Mouse (Mus musculus) forebrain, postnatal 0 days (tissue): ENCODE results near the gene Ceacam20. TPM values are rescaled to one million over a fixed set of nuclear protein-coding genes. Genes with fewer than 3 reads are reported as not detected.
A peak's percentile ranks its signal among the peaks of the same experiment; 100 is the strongest.

Experiments
- ATAC-seq: fragments of 200-750 bp; cut with Nextera tagmentation; 2 replicates; pipeline ENCODE4 v1.8.0; 2017; ENCODE audit warnings: mild to moderate bottlenecking, moderate library complexity
- DNase-seq: peaks from one replicate; pipeline ENCODE4 v3.0.0-alpha.2; 2015
- H3K27ac ChIP-seq: fragments of 300-500 bp; sonication (generic); 2 replicates; pipeline ENCODE4 v1.5.1; 2014; ENCODE audit warnings: low read depth, mild to moderate bottlenecking, antibody characterized with exemption, low read length, moderate library complexity, mixed read lengths
- H3K27me3 ChIP-seq: fragments of 300-500 bp; sonication (generic); 2 replicates; pipeline ENCODE4 v1.6.1; 2014; ENCODE audit warnings: mild to moderate bottlenecking, low read length, mixed read lengths; ENCODE audit not compliant: insufficient read depth
- H3K36me3 ChIP-seq: fragments of 300-500 bp; sonication (generic); 2 replicates; pipeline ENCODE4 v1.6.1; 2014; ENCODE audit warnings: mild to moderate bottlenecking, moderate library complexity; ENCODE audit not compliant: insufficient read depth
- H3K4me1 ChIP-seq: fragments of 300-500 bp; sonication (generic); 2 replicates; pipeline ENCODE4 v1.6.1; 2014; ENCODE audit warnings: antibody characterized with exemption; ENCODE audit not compliant: insufficient read depth
- H3K4me2 ChIP-seq: fragments of 300-500 bp; sonication (generic); 2 replicates; pipeline ENCODE4 v1.6.1; 2014; ENCODE audit warnings: low read depth, mild to moderate bottlenecking, moderate library complexity
- H3K4me3 ChIP-seq: fragments of 300-500 bp; sonication (generic); 2 replicates; pipeline ENCODE4 v1.5.1; 2014; ENCODE audit warnings: low read depth, low read length, mixed read lengths
- H3K9ac ChIP-seq: fragments of 300-500 bp; sonication (generic); 2 replicates; pipeline ENCODE4 v1.6.1; 2014; ENCODE audit warnings: mild to moderate bottlenecking
- H3K9me3 ChIP-seq: fragments of 300-500 bp; sonication (generic); 2 replicates; pipeline ENCODE4 v1.6.1; 2016; ENCODE audit warnings: low read length
- CTCF ChIP-seq: sonication (generic); IDR thresholded peaks from 2 replicates; pipeline ENCODE4 v1.5.1; 2016; ENCODE audit warnings: antibody characterized with exemption, control low read depth, low read depth
- WGBS: fragments of 180-500 bp; shearing (Covaris S2); extraction: QIAGEN DNeasy Blood & Tissue Kit; methylation state at CpG from one replicate; pipeline ENCODE4 v1.1.7; 2014; 5-methylcytosine and 5-hydroxymethylcytosine counted together
- polyA plus RNA-seq: library from polyadenylated mRNA; unstranded; fragments of >200 nt; fragmentation: Nextera tagmentation; extraction: Ambion mirVana; gene quantifications from 2 replicates; pipeline ENCODE4 v1.2.1, GENCODE M21; 2015
- total RNA-seq: library from RNA; depleted of rRNA; stranded (reverse); fragments of >200 nt; gene quantifications from 2 replicates; pipeline ENCODE4 v1.2.3, GENCODE M21; 2014; rRNA removed

Gene Ceacam20
- not detected in 2 replicates for total RNA-seq
- not detected in 2 replicates for polyA plus RNA-seq

DNA sequence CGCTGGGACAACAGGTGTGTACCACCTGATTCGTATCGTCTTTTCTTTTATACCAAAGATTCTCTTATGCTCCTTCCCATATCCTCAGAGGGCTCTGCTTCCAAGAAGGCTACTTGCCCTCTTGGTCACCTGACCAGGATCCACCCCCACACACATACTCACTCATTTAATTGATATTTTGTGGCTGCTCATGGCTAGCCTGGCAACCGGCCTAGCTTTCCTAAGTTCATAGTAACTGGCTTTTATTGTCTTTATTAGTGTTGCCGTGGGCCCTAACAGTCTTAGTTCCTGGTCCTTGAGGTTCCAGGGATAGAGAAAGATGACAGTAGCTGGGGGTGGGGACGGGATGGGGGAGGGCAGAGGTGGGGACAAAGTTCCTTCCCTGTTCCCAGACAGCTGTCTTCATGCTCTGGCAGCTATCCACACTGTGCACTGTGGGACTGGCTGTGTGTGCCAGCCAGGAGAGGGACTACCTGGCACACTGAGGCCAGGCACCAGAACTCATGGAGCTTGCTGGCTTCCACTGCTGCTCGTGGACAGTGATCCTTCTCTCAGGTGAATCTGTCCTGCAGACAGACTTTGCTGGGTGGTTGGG, at the start of gene Ceacam20:
Gene Ceacam20, plus strand, starts transcription at position 428 of the 595 bp plus-strand sequence.
- no peak for ATAC-seq
- H3K4me1 ChIP-seq: no peaks in the 10 kb centered on the region
- no peak within 1 kb of the TSS for H3K9ac ChIP-seq
- H3K27me3 ChIP-seq: no peaks in the 10 kb centered on the region
- no peak within 1 kb of the TSS for H3K27ac ChIP-seq
- H3K4me3 ChIP-seq: no peak within 1 kb of the TSS
- 77% methylated on average over 7 of the region's 7 CpGs for WGBS
- no peaks in the 10 kb centered on the region; the same call in 1 of the 2 replicates for H3K9me3 ChIP-seq
- no peak for TF ChIP-seq CTCF
- DNase-seq: no peak
- H3K4me2 ChIP-seq: no peak within 1 kb of the TSS
- no peaks in the 10 kb centered on the region for H3K36me3 ChIP-seq

DNA sequence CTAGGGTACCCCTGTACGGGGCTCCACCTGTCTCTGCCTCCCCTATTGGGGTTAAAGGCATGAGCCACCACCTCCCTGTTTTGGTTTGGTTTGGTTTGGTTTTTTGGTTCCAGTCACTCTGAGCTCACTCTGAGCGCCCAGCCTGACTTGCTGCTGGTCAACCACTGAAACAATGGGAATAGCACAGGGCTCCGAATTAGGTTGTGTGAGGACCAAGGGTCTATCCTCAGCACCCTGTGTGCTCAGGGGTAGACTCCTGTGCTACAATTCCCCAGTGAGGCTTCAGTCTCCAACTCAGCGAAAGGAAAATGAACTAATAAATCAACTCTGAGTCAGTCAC, 45.1 kb upstream of the Ceacam20 start:
- Histone ChIP-seq H3K9ac (peak overlapping the region; percentile 88; the same call in 1 of the 2 replicates), H3K4me1 (no peaks in the 10 kb centered on the region), H3K4me3 (peak overlapping the region; percentile 80), H3K27ac (peak overlapping the region; percentile 94; the same call in 1 of the 2 replicates), H3K27me3 (no peaks in the 10 kb centered on the region), H3K36me3 (peaks cover 6% of the 10 kb centered on the region; the same call in 1 of the 2 replicates), H3K9me3 (no peaks in the 10 kb centered on the region), H3K4me2 (peak overlapping the region; percentile 65)
- 31% methylated on average over 4 of the region's 4 CpGs for WGBS
- no peak for TF ChIP-seq CTCF
- DNase-seq (no peak), ATAC-seq (peak; percentile 14; the same call in 1 of the 2 replicates)

DNA sequence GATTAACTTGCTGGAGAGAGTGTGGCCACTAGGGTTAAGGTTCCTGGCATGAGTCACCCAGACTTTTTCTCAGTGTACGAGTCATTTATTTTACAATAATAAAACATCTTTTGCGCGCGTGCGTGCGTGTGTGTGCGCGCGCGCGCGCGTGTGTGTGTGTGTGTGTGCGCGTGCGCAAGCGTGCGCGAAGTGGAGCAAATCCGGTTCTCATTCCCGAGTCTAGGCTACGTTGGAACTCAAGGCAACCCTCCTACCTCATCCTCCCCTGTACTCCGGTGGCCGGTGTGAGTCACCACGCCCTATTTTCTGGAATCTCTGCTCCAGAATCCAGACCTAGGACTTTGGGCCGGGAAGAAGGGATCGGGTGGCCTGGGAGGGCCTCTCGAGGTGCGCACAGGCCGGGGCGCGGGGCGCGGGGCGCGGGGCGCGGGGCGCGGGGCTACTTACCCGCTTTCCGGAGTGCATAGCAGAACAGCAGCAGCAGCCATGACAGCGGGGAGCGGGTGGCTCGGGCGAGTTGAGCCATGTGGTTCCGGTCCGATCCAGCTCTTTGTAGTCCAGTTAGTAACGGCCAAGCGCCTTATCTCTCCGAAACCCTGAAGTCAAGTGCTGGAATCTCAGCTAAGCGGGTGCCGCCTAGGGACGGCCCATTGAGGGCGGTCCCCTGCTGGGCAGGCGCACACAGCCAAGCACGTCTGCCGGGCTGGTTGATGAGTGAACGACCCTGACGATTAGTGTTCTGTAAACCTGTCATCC, 44.5 kb upstream of the Ceacam20 start, which contains the start of gene Pvr:
Gene Pvr, minus strand, starts transcription at position 655 of the 756 bp plus-strand sequence.
- Histone ChIP-seq H3K36me3 (peaks cover 6% of the 10 kb centered on the region; the same call in 1 of the 2 replicates), H3K27ac (peak within 1 kb of the TSS; percentile 94), H3K4me2 (peak within 1 kb of the TSS; percentile 65), H3K9me3 (no peaks in the 10 kb centered on the region), H3K27me3 (no peaks in the 10 kb centered on the region), H3K4me3 (peak within 1 kb of the TSS; percentile 80), H3K9ac (peak within 1 kb of the TSS; percentile 88), H3K4me1 (no peaks in the 10 kb centered on the region)
- ATAC-seq: peak; percentile 91
- 1% methylated on average over 57 of the region's 60 CpGs for WGBS
- peak; percentile 88 for DNase-seq
- peak; percentile 45 for TF ChIP-seq CTCF

DNA sequence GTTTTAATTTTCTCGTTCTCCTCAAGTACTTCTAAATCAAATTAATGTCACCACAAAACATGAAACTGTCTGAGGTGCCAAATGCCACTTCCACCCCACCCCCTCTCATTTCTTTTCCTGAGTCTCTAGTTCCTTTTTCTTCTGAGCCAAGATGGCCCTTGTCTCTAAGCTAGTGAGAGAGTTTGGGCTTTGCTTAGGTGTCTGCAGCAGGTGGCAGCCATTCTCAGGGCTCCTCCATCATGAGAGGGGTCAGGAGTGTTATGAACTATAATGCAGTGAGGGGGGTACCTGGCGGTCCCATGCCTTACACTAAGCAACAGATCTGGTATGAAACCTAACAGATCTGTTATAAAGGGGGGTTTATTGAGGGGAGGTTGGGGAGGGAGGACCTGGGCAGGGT, 41.9 kb upstream of the Ceacam20 start:
- H3K9me3 ChIP-seq: no peaks in the 10 kb centered on the region
- DNase-seq (no peak), ATAC-seq (no peak)
- no peak overlapping the region for H3K27ac ChIP-seq
- WGBS: 35% methylated on average over 2 of the region's 2 CpGs
- H3K4me2 ChIP-seq: no peak overlapping the region
- H3K9ac ChIP-seq: no peak overlapping the region
- H3K4me3 ChIP-seq: no peak overlapping the region
- H3K4me1 ChIP-seq: no peaks in the 10 kb centered on the region
- TF ChIP-seq CTCF: no peak
- no peaks in the 10 kb centered on the region for H3K27me3 ChIP-seq
- peaks cover 2% of the 10 kb centered on the region; the same call in 1 of the 2 replicates for H3K36me3 ChIP-seq

DNA sequence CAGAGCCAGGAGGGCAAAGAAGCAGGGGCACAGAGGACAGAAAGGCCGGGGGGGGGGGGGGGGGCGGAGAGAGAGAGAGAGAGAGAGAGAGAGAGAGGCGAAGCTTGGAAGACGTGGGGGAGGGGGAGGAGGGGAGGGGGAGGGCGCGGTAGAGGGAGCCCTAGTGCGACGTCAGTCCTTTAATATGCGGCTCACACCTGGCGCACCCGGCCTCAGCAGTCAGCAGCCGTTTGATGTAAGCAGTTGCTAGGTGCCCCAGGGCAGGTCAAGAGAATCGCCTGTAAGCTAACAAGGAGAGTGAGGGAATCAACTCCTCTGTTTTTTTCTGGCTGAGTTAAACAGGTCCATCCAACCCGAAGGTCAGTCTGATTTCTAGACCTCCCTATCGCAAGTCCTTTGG, 41.4 kb upstream of the Ceacam20 start:
- H3K36me3 ChIP-seq: no peaks in the 10 kb centered on the region
- ATAC-seq (no peak), DNase-seq (no peak)
- no peaks in the 10 kb centered on the region for H3K9me3 ChIP-seq
- H3K4me3 ChIP-seq: no peak overlapping the region
- no peaks in the 10 kb centered on the region for H3K27me3 ChIP-seq
- no peak overlapping the region for H3K4me2 ChIP-seq
- H3K9ac ChIP-seq: no peak overlapping the region
- 9% methylated on average over 13 of the region's 15 CpGs for WGBS
- no peak for TF ChIP-seq CTCF
- no peak overlapping the region for H3K27ac ChIP-seq
- H3K4me1 ChIP-seq: no peaks in the 10 kb centered on the region

DNA sequence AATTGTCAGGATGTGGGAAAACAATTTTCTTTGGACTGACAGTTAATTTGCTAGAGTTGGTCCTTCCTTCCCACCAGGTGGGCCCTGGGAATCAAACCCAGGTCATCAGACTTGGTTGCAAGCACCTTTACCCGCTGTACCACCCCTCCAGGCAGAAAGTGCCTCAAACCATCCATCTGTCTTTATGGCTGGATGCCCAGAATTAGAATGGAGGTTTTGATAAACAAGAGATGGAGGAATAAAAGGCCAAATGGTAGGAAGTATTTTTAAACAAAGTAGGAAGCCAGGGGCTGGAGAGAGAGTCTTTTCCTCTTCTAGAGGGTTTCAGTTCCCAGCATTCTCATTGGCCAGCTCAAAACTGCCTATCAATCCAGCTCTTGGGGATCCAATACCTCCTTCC, 39.8 kb upstream of the Ceacam20 start:
- no peaks in the 10 kb centered on the region for H3K9me3 ChIP-seq
- no peak overlapping the region for H3K27ac ChIP-seq
- H3K4me3 ChIP-seq: no peak overlapping the region
- no peak overlapping the region for H3K4me2 ChIP-seq
- H3K4me1 ChIP-seq: no peaks in the 10 kb centered on the region
- H3K27me3 ChIP-seq: no peaks in the 10 kb centered on the region
- no peak for TF ChIP-seq CTCF
- H3K36me3 ChIP-seq: no peaks in the 10 kb centered on the region
- 39% methylated on average over 1 of the region's 1 CpGs for WGBS
- no peak for ATAC-seq
- no peak overlapping the region for H3K9ac ChIP-seq
- DNase-seq: no peak
